Comparison of ENCODE assay signal across 27 mouse cellular contexts in the genomic region with DNA sequence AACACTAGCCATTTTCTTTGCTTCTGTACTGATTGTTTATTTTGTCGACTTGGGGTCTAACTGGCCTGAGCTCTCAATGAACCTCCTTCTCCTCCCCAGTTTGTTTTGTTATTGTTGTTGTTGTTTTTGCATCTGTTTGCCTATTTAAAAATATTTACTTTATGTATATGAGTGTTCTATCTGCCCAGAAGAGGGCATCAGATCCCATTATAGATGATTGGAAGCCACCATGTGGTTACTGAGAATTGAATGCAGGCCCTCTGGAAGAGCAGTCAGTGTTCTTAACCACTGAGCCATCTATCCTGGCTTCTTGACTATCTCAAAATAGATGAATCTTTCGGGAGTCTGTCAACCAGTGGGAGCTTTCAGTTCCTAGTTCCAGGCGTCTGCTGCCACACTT.
DNase-seq lines count a peak whose midpoint lies in the region; ATAC-seq and TF ChIP-seq lines count a peak whose summit lies in the region.
"Had no signal": no experiment of that assay in that cellular context is flagged by ENCODE, and none has a peak within 500 bp of the region (broad histone marks: within the 10 kb centered on the region; RNA-seq: fewer than 3 reads in every experiment).

No protein-coding gene starts in this region.

- no peak for DNase-seq in left cerebral cortex, adult 2 months (ENCODE audit: extremely low spot score in 1 of 2, low spot score in 2 of 2)
- no peak for DNase-seq in left cerebral cortex, adult 9 months (ENCODE audit: low spot score in 2 of 2)
- peak; percentile 34 for DNase-seq in A20 (ENCODE audit: low read depth, low spot score)
- DNase-seq in MEL (ENCODE audit: low read depth, low spot score) = peak; percentile 26
- no peak for DNase-seq in midbrain, embryonic 11.5 days (ENCODE audit: low spot score, missing footprints)
- DNase-seq: adrenal gland, adult 8-10 months; adrenal gland, postnatal 25 days; B cell, adult 2 months; cerebellum, adult 11-12 months; cerebellum, adult 8-10 months; cerebellum, postnatal 10 days; cerebellum, postnatal 36 days; embryo, embryonic 11 days; gastrocnemius, postnatal 25 days; heart, adult 18-20 months had no signal

- H3K4me3 ChIP-seq in intestine, postnatal 0 days (ENCODE audit: low read depth, low read length) = no peak overlapping the region
- no peak overlapping the region for H3K4me3 ChIP-seq in intestine, embryonic 15.5 days (replicated peaks)
- H3K4me3 ChIP-seq in left cerebral cortex, adult 2 months = no peak overlapping the region
- H3K4me3 ChIP-seq in MEL (ENCODE audit: control insufficient read depth in 1 of 2, insufficient read depth in 1 of 2, low read depth in 2 of 2, low read length in 2 of 2) = no peak overlapping the region
- H3K4me3 ChIP-seq in midbrain, embryonic 11.5 days (ENCODE audit: low read depth, low read length) = no peak overlapping the region
- no peak overlapping the region for H3K4me3 ChIP-seq in hindbrain, embryonic 13.5 days
- H3K4me3 ChIP-seq: embryonic facial prominence, embryonic 10.5 days; embryonic facial prominence, embryonic 13.5 days; erythroblast, embryonic 14.5 days; forebrain, embryonic 12.5 days; heart, embryonic 10.5 days; hindbrain, embryonic 12.5 days had no signal

- peak; percentile 27 for TF ChIP-seq CTCF in intestine, postnatal 0 days (IDR thresholded peaks at IDR 0.05; ENCODE audit: low read depth)
- TF ChIP-seq CTCF in left cerebral cortex, adult 2 months (IDR thresholded peaks at IDR 0.05) = peak; percentile 18
- TF ChIP-seq CTCF in MEL (IDR thresholded peaks at IDR 0.05 in 2 of 3, conservative IDR thresholded peaks at IDR 0.05 in 1 of 3; ENCODE audit: control insufficient read depth in 1 of 3, insufficient read depth in 1 of 3, low read depth in 2 of 3, low read length in 3 of 3, poor library complexity in 1 of 3, severe bottlenecking in 1 of 3) = peak in 1 of 3 experiments; percentile 38; a peak in 2 of 6 replicates

- intact Hi-C loops in left cerebral cortex, adult 2 months (cut with DNase I) = no loop called here

- no peaks in the 10 kb centered on the region for H3K27me3 ChIP-seq in intestine, postnatal 0 days (replicated peaks; ENCODE audit: control insufficient read depth, insufficient read depth, low read length)
- 0 out of 2 replicates have a peak, but pooled peaks cover 4% of the 10 kb centered on the region for H3K27me3 ChIP-seq in intestine, embryonic 15.5 days (replicated peaks)
- H3K27me3 ChIP-seq in MEL (ENCODE audit: control insufficient read depth in 1 of 2, insufficient read depth in 2 of 2, low read length in 2 of 2) = no peaks in the 10 kb centered on the region
- H3K27me3 ChIP-seq in midbrain, embryonic 11.5 days (ENCODE audit: control insufficient read depth, insufficient read depth, low read length) = peaks cover 21% of the 10 kb centered on the region
- H3K27me3 ChIP-seq in hindbrain, embryonic 13.5 days = peaks cover 32% of the 10 kb centered on the region

- ATAC-seq in intestine, postnatal 0 days = no peak
- no peak for ATAC-seq in intestine, embryonic 15.5 days
- no peak for ATAC-seq in midbrain, embryonic 11.5 days (ENCODE audit: low FRiP score)
- no peak for ATAC-seq in hindbrain, embryonic 13.5 days (ENCODE audit: low FRiP score)
- ATAC-seq: activated CD4-positive, CD25-positive, alpha-beta regulatory T cell, adult 4 months; forebrain, embryonic 16.5 days; hindbrain, embryonic 16.5 days had no signal

- TF ChIP-seq RAD21 in MEL (IDR thresholded peaks at IDR 0.05; ENCODE audit: low read depth, low read length) = peak; percentile 14

- H3K79me2 ChIP-seq in MEL (ENCODE audit: control insufficient read depth, insufficient read depth, low read length, poor library complexity) = peaks cover 10% of the 10 kb centered on the region

- H3K36me3 ChIP-seq in intestine, postnatal 0 days (ENCODE audit: control insufficient read depth, insufficient read depth) = no peaks in the 10 kb centered on the region
- H3K36me3 ChIP-seq in intestine, embryonic 15.5 days = no peaks in the 10 kb centered on the region
- peaks cover 0 to 7% of the 10 kb centered on the region in 2 experiments; a peak in 2 of 4 replicates for H3K36me3 ChIP-seq in MEL (ENCODE audit: control insufficient read depth in 1 of 2, insufficient read depth in 2 of 2, low read length in 2 of 2)
- H3K36me3 ChIP-seq in midbrain, embryonic 11.5 days (ENCODE audit: control insufficient read depth, insufficient read depth, low read length) = no peaks in the 10 kb centered on the region
- H3K36me3 ChIP-seq in hindbrain, embryonic 13.5 days = no peaks in the 10 kb centered on the region
- H3K36me3 ChIP-seq: embryonic facial prominence, embryonic 10.5 days; embryonic facial prominence, embryonic 13.5 days; forebrain, embryonic 12.5 days; heart, embryonic 10.5 days; hindbrain, embryonic 12.5 days had no signal

- no peak overlapping the region for H3K27ac ChIP-seq in intestine, postnatal 0 days (ENCODE audit: low read depth, low read length)
- no peak overlapping the region for H3K27ac ChIP-seq in intestine, embryonic 15.5 days
- H3K27ac ChIP-seq in left cerebral cortex, adult 2 months = no peak overlapping the region
- no peak overlapping the region for H3K27ac ChIP-seq in MEL (ENCODE audit: control insufficient read depth, low read depth, low read length)
- no peak overlapping the region for H3K27ac ChIP-seq in midbrain, embryonic 11.5 days (ENCODE audit: low read depth, low read length)
- no peak overlapping the region for H3K27ac ChIP-seq in hindbrain, embryonic 13.5 days
- H3K27ac ChIP-seq: embryonic facial prominence, embryonic 10.5 days; embryonic facial prominence, embryonic 13.5 days; forebrain, embryonic 12.5 days; heart, embryonic 10.5 days; hindbrain, embryonic 12.5 days had no signal

- no peak for TF ChIP-seq EP300 in MEL (IDR thresholded peaks at IDR 0.05; ENCODE audit: low read depth in 1 of 2, low read length in 2 of 2)

- no peak overlapping the region for H3K4me2 ChIP-seq in intestine, postnatal 0 days (replicated peaks; ENCODE audit: low read depth)
- H3K4me2 ChIP-seq in intestine, embryonic 15.5 days (replicated peaks) = no peak overlapping the region
- no peak overlapping the region for H3K4me2 ChIP-seq in midbrain, embryonic 11.5 days
- no peak overlapping the region for H3K4me2 ChIP-seq in hindbrain, embryonic 13.5 days
- H3K4me2 ChIP-seq: embryonic facial prominence, embryonic 13.5 days; forebrain, embryonic 12.5 days; hindbrain, embryonic 12.5 days had no signal

- TF ChIP-seq POLR2A in MEL (IDR thresholded peaks at IDR 0.05; ENCODE audit: control insufficient read depth in 1 of 2, insufficient read depth in 1 of 2, low read depth in 1 of 2, low read length in 2 of 2, poor library complexity in 1 of 2) = no peak

- H3K9me3 ChIP-seq in intestine, postnatal 0 days (ENCODE audit: control insufficient read depth) = no peaks in the 10 kb centered on the region
- no peaks in the 10 kb centered on the region for H3K9me3 ChIP-seq in intestine, embryonic 15.5 days
- no peaks in the 10 kb centered on the region for H3K9me3 ChIP-seq in MEL (replicated peaks; ENCODE audit: insufficient read depth, low read length)
- no peaks in the 10 kb centered on the region for H3K9me3 ChIP-seq in midbrain, embryonic 11.5 days (ENCODE audit: control insufficient read depth, low read length)
- no peaks in the 10 kb centered on the region for H3K9me3 ChIP-seq in hindbrain, embryonic 13.5 days
- H3K9me3 ChIP-seq: embryonic facial prominence, embryonic 10.5 days; embryonic facial prominence, embryonic 13.5 days; forebrain, embryonic 12.5 days; heart, embryonic 10.5 days; hindbrain, embryonic 12.5 days had no signal

- H3K4me1 ChIP-seq in intestine, postnatal 0 days (replicated peaks; ENCODE audit: control insufficient read depth, insufficient read depth, low read length) = peaks cover 6% of the 10 kb centered on the region; the same call in 1 of the 2 replicates
- H3K4me1 ChIP-seq in intestine, embryonic 15.5 days (replicated peaks) = peaks cover under 1% of the 10 kb centered on the region; the same call in 1 of the 2 replicates
- peaks cover 0 to 8% of the 10 kb centered on the region in 2 experiments; a peak in 2 of 4 replicates for H3K4me1 ChIP-seq in MEL (ENCODE audit: control insufficient read depth in 1 of 2, insufficient read depth in 2 of 2, low read length in 2 of 2)
- peaks cover 26% of the 10 kb centered on the region for H3K4me1 ChIP-seq in midbrain, embryonic 11.5 days (ENCODE audit: control insufficient read depth, insufficient read depth, low read length)
- peaks cover 42% of the 10 kb centered on the region for H3K4me1 ChIP-seq in hindbrain, embryonic 13.5 days (replicated peaks)

- H3K9ac ChIP-seq in intestine, postnatal 0 days (ENCODE audit: low read depth, low read length) = no peak overlapping the region
- no peak overlapping the region for H3K9ac ChIP-seq in intestine, embryonic 15.5 days
- no peak overlapping the region for H3K9ac ChIP-seq in MEL (ENCODE audit: control insufficient read depth, low read depth, low read length, poor library complexity, severe bottlenecking)
- no peak overlapping the region for H3K9ac ChIP-seq in midbrain, embryonic 11.5 days (ENCODE audit: low read length)
- no peak overlapping the region for H3K9ac ChIP-seq in hindbrain, embryonic 13.5 days
- H3K9ac ChIP-seq: embryonic facial prominence, embryonic 13.5 days; forebrain, embryonic 12.5 days; hindbrain, embryonic 12.5 days had no signal

- 80% methylated on average over 3 of the region's 3 CpGs for WGBS in intestine, postnatal 0 days
- 84% methylated on average over 3 of the region's 3 CpGs for WGBS in intestine, embryonic 15.5 days
- WGBS in midbrain, embryonic 11.5 days = 77% methylated on average over 3 of the region's 3 CpGs
- 89% methylated on average over 3 of the region's 3 CpGs for WGBS in hindbrain, embryonic 13.5 days

TF ChIP-seq in MEL, 35 proteins besides CTCF, POLR2A, EP300 and RAD21:
- TF ChIP-seq TAL1 (IDR thresholded peaks at IDR 0.05; ENCODE audit: low read length) (no peak), CHD2 (IDR thresholded peaks at IDR 0.05; ENCODE audit: low read length) (no peak), TCF12 (IDR thresholded peaks at IDR 0.05; ENCODE audit: low read depth, low read length) (no peak), NRF1 (IDR thresholded peaks at IDR 0.05; ENCODE audit: insufficient read depth, low read depth, low read length, poor library complexity, severe bottlenecking) (no peak), MAFK (IDR thresholded peaks at IDR 0.05; ENCODE audit: borderline replicate concordance, low read depth, low read length) (no peak), ZNF384 (IDR thresholded peaks at IDR 0.05; ENCODE audit: low read depth, low read length) (no peak), GABPA (IDR thresholded peaks at IDR 0.05; ENCODE audit: low read depth, low read length) (no peak), KAT2A (conservative IDR thresholded peaks at IDR 0.05; ENCODE audit: low read depth, low read length) (no peak), SMC3 (IDR thresholded peaks at IDR 0.05; ENCODE audit: low read depth, low read length) (peak; percentile 50), USF1 (IDR thresholded peaks at IDR 0.05; ENCODE audit: low read depth, low read length) (no peak), ZC3H11A (IDR thresholded peaks at IDR 0.05; ENCODE audit: low read depth, low read length) (peak; percentile 24; the same call in 1 of the 2 replicates)

Comparison
In these comparisons a context has a peak if more than half of its experiments do, and no peak if none do; other contexts are left out.
1. DNase-seq: peak in A20 (single experiment) and MEL (single experiment); none in left cerebral cortex, adult 2 months (0 of 2), left cerebral cortex, adult 9 months (0 of 2) and midbrain, embryonic 11.5 days (single experiment).